Mouse (Mus musculus): ENCODE measurements around the gene Srprb. TPM values are rescaled to one million over a fixed set of nuclear protein-coding genes. Genes with fewer than 3 reads are reported as not detected.

Srprb gene
- polyA plus RNA-seq (2014; fragmentation: Illumina TruSeq; extraction: RNeasy Lipid Tissue Mini Kit (QIAGEN cat#74804); ENCODE audit: low read depth, low replicate concordance): 41.0 TPM

DNA sequence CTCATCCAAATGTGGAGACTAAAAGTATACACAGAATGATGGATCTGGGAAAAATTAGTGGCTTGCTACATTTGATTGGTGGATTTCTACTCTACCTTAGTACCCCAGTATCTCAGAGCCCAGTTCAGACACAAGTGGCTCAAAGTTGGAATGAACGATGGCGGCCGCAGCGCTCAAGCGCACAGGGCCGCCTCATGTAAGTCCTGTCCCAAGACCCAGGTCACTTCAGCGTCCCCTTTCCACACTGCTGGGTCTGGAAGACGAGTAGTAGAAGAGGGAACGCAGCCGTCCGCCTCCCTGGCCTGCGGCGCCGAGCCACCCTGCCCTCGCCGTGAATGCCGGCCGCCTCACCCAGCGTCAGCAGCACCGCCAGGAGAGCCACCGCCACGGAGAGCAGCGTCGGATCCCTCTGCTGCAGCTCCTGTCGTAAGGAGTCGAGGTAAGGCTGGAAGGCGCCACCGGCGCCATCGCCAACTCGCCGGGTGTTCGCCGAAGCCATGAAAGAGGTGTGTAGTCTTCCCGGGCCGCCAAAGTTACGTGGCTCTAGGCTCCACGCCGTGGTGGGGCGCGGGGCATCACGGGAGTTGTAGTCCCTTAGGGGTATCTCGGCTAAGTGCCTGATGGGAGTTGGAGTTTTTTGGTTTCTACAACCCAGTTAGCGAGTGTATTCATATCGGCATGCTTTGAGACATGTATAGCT is at the start of gene Srprb:
Srprb (minus strand) TSS at position 577 of the 700 bp plus-strand sequence.

DNA sequence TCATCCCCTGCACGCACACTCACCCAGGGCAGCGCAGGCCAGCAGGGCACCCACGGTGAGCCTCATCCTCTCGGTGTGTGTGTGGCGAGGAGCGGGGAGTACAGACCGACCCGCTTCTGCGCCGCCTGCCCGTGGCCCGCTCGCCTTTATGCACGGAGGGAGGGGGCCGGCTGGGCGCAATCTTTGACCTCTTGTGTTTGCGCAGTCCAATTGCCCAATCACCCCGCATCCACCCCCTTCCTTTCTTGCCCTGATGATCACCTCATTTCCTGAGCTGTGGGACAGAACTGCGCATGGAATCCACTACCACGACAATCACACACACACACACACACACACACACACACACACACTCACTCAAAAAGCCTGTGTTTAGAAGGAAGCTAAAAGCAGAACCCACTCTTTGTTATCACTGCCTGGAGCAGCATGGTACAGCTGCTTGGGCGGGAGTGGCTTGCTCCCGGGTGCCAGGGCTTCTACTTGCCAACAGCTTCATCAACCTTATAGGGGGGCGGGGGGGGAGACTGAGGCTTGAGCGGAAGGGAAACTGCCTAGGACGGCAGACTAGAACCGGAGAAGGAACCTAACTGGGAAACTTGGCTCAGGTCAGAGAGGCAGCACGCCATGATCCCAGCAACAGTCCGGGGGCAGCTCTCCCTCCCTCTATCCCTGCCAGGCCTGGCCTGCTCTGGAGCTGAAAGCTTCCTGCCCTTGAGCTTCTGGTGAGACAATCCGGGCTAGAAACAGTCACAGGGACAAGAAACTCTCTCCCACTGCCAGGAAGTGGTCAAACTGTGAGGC is 28.4 kb upstream of the Srprb start, which contains the start of the genes Gm20425 and Trf:
Gm20425 (minus strand) TSS at position 157 of the 801 bp plus-strand sequence.
Trf (minus strand) TSS at position 294 of the 801 bp plus-strand sequence.

Other genes starting within 250 kb of the Srprb start
- gene Slco2a1, start 213.4 kb downstream of the Srprb start, polyA plus RNA-seq (2014; fragmentation: Illumina TruSeq; extraction: RNeasy Lipid Tissue Mini Kit (QIAGEN cat#74804); ENCODE audit: low read depth, low replicate concordance): 12.5 TPM
- gene Rab6b, start 90.3 kb downstream of the Srprb start, polyA plus RNA-seq (2014; fragmentation: Illumina TruSeq; extraction: RNeasy Lipid Tissue Mini Kit (QIAGEN cat#74804); ENCODE audit: low read depth, low replicate concordance): 26.7 TPM
- gene Gm20425, start 28.2 kb upstream of the Srprb start, polyA plus RNA-seq (2014; fragmentation: Illumina TruSeq; extraction: RNeasy Lipid Tissue Mini Kit (QIAGEN cat#74804); ENCODE audit: low read depth, low replicate concordance): not detected
- gene Trf, start 28.3 kb upstream of the Srprb start, polyA plus RNA-seq (2014; fragmentation: Illumina TruSeq; extraction: RNeasy Lipid Tissue Mini Kit (QIAGEN cat#74804); ENCODE audit: low read depth, low replicate concordance): 1,533 TPM
- gene 1300017J02Rik, start 102.9 kb upstream of the Srprb start, polyA plus RNA-seq (2014; fragmentation: Illumina TruSeq; extraction: RNeasy Lipid Tissue Mini Kit (QIAGEN cat#74804); ENCODE audit: low read depth, low replicate concordance): 1.5 TPM
- gene Topbp1, start 103.1 kb upstream of the Srprb start, polyA plus RNA-seq (2014; fragmentation: Illumina TruSeq; extraction: RNeasy Lipid Tissue Mini Kit (QIAGEN cat#74804); ENCODE audit: low read depth, low replicate concordance): 17.2 TPM
- gene Cdv3, start 163.7 kb upstream of the Srprb start, polyA plus RNA-seq (2014; fragmentation: Illumina TruSeq; extraction: RNeasy Lipid Tissue Mini Kit (QIAGEN cat#74804); ENCODE audit: low read depth, low replicate concordance): 58.5 TPM